18 mouse cellular contexts compared by ENCODE assay signal in the genomic region with DNA sequence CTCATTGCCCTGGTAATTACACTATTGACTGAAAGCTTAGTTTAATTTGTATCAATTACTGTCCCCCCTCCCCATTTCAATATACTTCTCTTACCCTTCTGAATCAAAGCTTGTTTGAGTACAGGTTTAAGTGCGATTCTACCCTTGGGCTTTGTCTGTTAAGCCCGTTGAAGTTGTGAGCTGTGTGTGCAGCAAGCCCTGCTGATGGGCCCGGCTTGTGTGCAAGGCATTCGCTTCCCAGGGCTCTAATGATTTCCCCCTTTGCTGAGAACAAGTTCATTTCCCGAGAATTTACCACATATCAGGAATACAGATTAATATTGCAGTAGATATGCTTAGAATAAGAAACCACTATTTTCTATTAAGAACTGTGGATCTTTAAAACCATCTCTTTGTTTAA.
"Had no signal": no experiment of that assay in that cellular context is flagged by ENCODE, and none has a peak within 500 bp of the region (broad histone marks: within the 10 kb centered on the region; RNA-seq: fewer than 3 reads in every experiment).

No protein-coding gene starts in this region.

- DNase-seq: lung, adult 18-20 months; lung, embryonic 14.5 days; lung, postnatal 10 days; lung, postnatal 4 days; retina, postnatal 1 day; right cerebral cortex, adult 18-20 months; right cerebral cortex, postnatal 25 days; right cerebral cortex, postnatal 4 days; spleen, adult 18-20 months; thymus, adult 2 months; thymus, postnatal 25 days; thymus, postnatal 4 days had no signal

- H3K27ac ChIP-seq: liver, embryonic 14.5 days; midbrain, embryonic 10.5 days; midbrain, embryonic 13.5 days; neural tube, embryonic 13.5 days; neural tube, embryonic 15.5 days had no signal

- ATAC-seq: midbrain, embryonic 13.5 days had no signal

- H3K36me3 ChIP-seq: midbrain, embryonic 10.5 days; midbrain, embryonic 13.5 days; neural tube, embryonic 13.5 days; neural tube, embryonic 15.5 days had no signal

- H3K4me3 ChIP-seq: midbrain, embryonic 10.5 days; midbrain, embryonic 13.5 days; myocyte; neural tube, embryonic 13.5 days; neural tube, embryonic 15.5 days had no signal

- H3K4me2 ChIP-seq: lung, embryonic 14.5 days; midbrain, embryonic 13.5 days; neural tube, embryonic 13.5 days; neural tube, embryonic 15.5 days had no signal

- H3K27me3 ChIP-seq: midbrain, embryonic 13.5 days; neural tube, embryonic 13.5 days; neural tube, embryonic 15.5 days had no signal

- H3K4me1 ChIP-seq: midbrain, embryonic 10.5 days; neural tube, embryonic 13.5 days; neural tube, embryonic 15.5 days had no signal

- H3K9ac ChIP-seq: liver, embryonic 14.5 days; lung, embryonic 14.5 days; midbrain, embryonic 13.5 days; neural tube, embryonic 13.5 days; neural tube, embryonic 15.5 days had no signal

- H3K9me3 ChIP-seq: midbrain, embryonic 13.5 days; neural tube, embryonic 13.5 days; neural tube, embryonic 15.5 days had no signal
